Mouse (Mus musculus) stomach, postnatal 0 days (tissue): Measurements from ENCODE around the gene Psmb6. TPM values are rescaled to one million over a fixed set of nuclear protein-coding genes. Genes with fewer than 3 reads are reported as not detected.

Source experiments
- ATAC-seq: fragments of 200-750 bp; cut with Nextera tagmentation; 2 replicates; pipeline ENCODE4 v1.8.0; 2017; ENCODE audit not compliant: low FRiP score, low TSS enrichment
- DNase-seq: peaks from one replicate; pipeline ENCODE4 v3.0.0-alpha.2; 2016; ENCODE audit warnings: low spot score
- H3K27ac ChIP-seq: fragments of 300-500 bp; sonication (generic); replicated peaks from 2 replicates; pipeline ENCODE4 v1.5.1; 2014; ENCODE audit warnings: mild to moderate bottlenecking, control low read depth
- H3K27me3 ChIP-seq: fragments of 300-500 bp; sonication (generic); 2 replicates; pipeline ENCODE4 v1.6.1; 2014; ENCODE audit warnings: low read length; ENCODE audit not compliant: control insufficient read depth, insufficient read depth
- H3K36me3 ChIP-seq: fragments of 300-500 bp; sonication (generic); 2 replicates; pipeline ENCODE4 v1.6.1; 2014; ENCODE audit warnings: low read length, mixed read lengths; ENCODE audit not compliant: control insufficient read depth, insufficient read depth
- H3K4me1 ChIP-seq: fragments of 300-500 bp; sonication (generic); replicated peaks from 2 replicates; pipeline ENCODE4 v1.6.1; 2014; ENCODE audit warnings: antibody characterized with exemption; ENCODE audit not compliant: control insufficient read depth, insufficient read depth
- H3K4me2 ChIP-seq: fragments of 300-500 bp; sonication (generic); replicated peaks from 2 replicates; pipeline ENCODE4 v1.6.1; 2014; ENCODE audit warnings: low read depth, mild to moderate bottlenecking, control low read depth, moderate library complexity
- H3K4me3 ChIP-seq: fragments of 300-500 bp; sonication (generic); 2 replicates; pipeline ENCODE4 v1.5.1; 2014; ENCODE audit warnings: low read depth, low read length, control low read depth
- H3K9ac ChIP-seq: fragments of 300-500 bp; sonication (generic); 2 replicates; pipeline ENCODE4 v1.6.1; 2014; ENCODE audit warnings: mild to moderate bottlenecking, low read length, control low read depth, mixed read lengths
- H3K9me3 ChIP-seq: fragments of 300-500 bp; sonication (generic); 2 replicates; pipeline ENCODE4 v1.6.1; 2016; ENCODE audit warnings: low read length; ENCODE audit not compliant: control insufficient read depth
- CTCF ChIP-seq: IDR thresholded peaks from 2 replicates; pipeline ENCODE4 v1.5.1; 2016; ENCODE audit warnings: antibody characterized with exemption, low read depth, mild to moderate bottlenecking, moderate library complexity
- EP300 ChIP-seq: optimal IDR thresholded peaks from 2 replicates; pipeline ENCODE3; 2016; ENCODE audit warnings: antibody characterized with exemption
- WGBS: fragments of 180-500 bp; shearing (Covaris S2); extraction: QIAGEN DNeasy Blood & Tissue Kit; methylation state at CpG from one replicate; pipeline ENCODE4 v1.1.7; 2014; 5-methylcytosine and 5-hydroxymethylcytosine counted together
- polyA plus RNA-seq: library from polyadenylated mRNA; unstranded; fragments of >200 nt; fragmentation: Nextera tagmentation; extraction: Ambion mirVana; gene quantifications from 2 replicates; pipeline ENCODE4 v1.2.1, GENCODE M21; 2015

The Psmb6 gene
- polyA plus RNA-seq, 1 experiment from 2014 or later = 537 TPM

DNA sequence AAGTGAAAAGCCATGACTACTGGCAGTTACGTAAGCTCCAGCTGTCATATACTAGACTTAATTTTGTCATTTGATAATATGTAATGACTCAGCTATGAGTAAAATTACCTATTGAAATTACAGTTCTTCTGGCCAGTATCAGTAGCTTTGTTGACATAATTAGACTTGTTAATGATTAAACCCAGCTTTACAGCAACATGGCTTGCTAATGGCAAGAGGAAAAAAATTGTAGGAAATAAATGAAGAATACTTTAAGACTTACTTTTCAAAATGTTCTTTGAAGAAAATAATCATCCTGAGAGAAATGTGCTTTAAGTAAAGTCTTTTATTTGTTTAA is 24.7 kb upstream of the Psmb6 start:
- ATAC-seq (peak; percentile 60), DNase-seq (no peak)
- TF ChIP-seq CTCF (no peak), EP300 (no peak)
- Histone ChIP-seq H3K9ac (no peak overlapping the region), H3K27ac (no peak overlapping the region), H3K4me2 (no peak overlapping the region), H3K36me3 (no peaks in the 10 kb centered on the region), H3K27me3 (no peaks in the 10 kb centered on the region), H3K4me3 (no peak overlapping the region), H3K4me1 (no peaks in the 10 kb centered on the region), H3K9me3 (no peaks in the 10 kb centered on the region)
- 46% methylated on average over 1 of the region's 1 CpGs for WGBS

- H3K4me1 ChIP-seq = no peaks in the 10 kb centered on the region
- no peak overlapping the region for H3K27ac ChIP-seq
- DNase-seq = no peak
- no peaks in the 10 kb centered on the region for H3K9me3 ChIP-seq
- no peak overlapping the region for H3K4me3 ChIP-seq
- H3K36me3 ChIP-seq = no peaks in the 10 kb centered on the region
- H3K9ac ChIP-seq = no peak overlapping the region
- 35% methylated on average over 3 of the region's 3 CpGs for WGBS
- H3K4me2 ChIP-seq = no peak overlapping the region
- TF ChIP-seq EP300 = no peak
- no peak for TF ChIP-seq CTCF
- H3K27me3 ChIP-seq = no peaks in the 10 kb centered on the region
- ATAC-seq = no peak
Measured at GRCm38 (mm10) chr11:70502018-70502417, 23.1 kb upstream of the Psmb6 start.

DNA sequence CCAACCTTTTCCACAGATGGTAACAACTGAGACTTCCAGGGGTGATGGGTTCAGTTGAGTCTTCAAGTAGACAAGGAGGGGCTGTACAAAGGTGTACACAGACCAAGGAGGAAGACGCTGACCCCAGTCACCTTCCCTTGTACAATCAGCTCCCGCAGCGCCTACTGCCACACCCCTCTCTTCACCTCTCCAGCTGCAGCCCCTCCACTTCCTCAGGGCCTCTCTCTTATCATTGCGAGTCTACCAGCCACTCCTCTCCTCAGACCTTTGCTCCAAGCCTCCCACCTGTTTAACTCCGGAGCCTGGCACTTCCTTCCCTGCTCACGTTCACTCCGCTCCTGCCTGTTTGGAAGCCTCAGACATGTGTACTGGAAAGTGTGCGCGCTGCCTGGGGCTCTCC is 20.2 kb upstream of the Psmb6 start, which contains the start of gene Tm4sf5:
Tm4sf5 (plus strand) TSS at position 275 of the 400 bp plus-strand sequence.
- Histone ChIP-seq H3K4me3 (0 out of 2 replicates have a peak within 1 kb of the TSS, but pooled peaks have one; percentile 8), H3K9ac (0 out of 2 replicates have a peak within 1 kb of the TSS, but pooled peaks have one; percentile 1)
- peak; percentile 88 for ATAC-seq

GRCm38 (mm10) chr11:70506385-70506784 is 18.8 kb upstream of the Psmb6 start:
- 20% methylated on average over 4 of the region's 4 CpGs for WGBS
- H3K27me3 ChIP-seq = no peaks in the 10 kb centered on the region
- no peaks in the 10 kb centered on the region for H3K4me1 ChIP-seq
- H3K4me2 ChIP-seq = peak overlapping the region; percentile 15; the same call in 1 of the 2 replicates
- H3K9ac ChIP-seq = no peak overlapping the region
- H3K9me3 ChIP-seq = no peaks in the 10 kb centered on the region
- H3K27ac ChIP-seq = no peak overlapping the region
- peak; percentile 31; the same call in 1 of the 2 replicates for ATAC-seq
- peak; percentile 83 for DNase-seq
- H3K36me3 ChIP-seq = no peaks in the 10 kb centered on the region
- TF ChIP-seq EP300 (no peak), CTCF (peak; percentile 84)
- H3K4me3 ChIP-seq = no peak overlapping the region

More for the DNA sequence above, 20.2 kb upstream of the Psmb6 start, which contains the start of gene Tm4sf5:
- Histone ChIP-seq H3K4me1 (no peaks in the 10 kb centered on the region), H3K36me3 (no peaks in the 10 kb centered on the region), H3K9me3 (no peaks in the 10 kb centered on the region), H3K27me3 (no peaks in the 10 kb centered on the region), H3K27ac (peak within 1 kb of the TSS; percentile 71), H3K4me2 (peak within 1 kb of the TSS; percentile 39)
- TF ChIP-seq CTCF (no peak), EP300 (no peak)
- WGBS = 37% methylated on average over 9 of the region's 9 CpGs
- peak; percentile 81 for DNase-seq

- Histone ChIP-seq H3K9me3 (no peaks in the 10 kb centered on the region), H3K9ac (no peak overlapping the region), H3K36me3 (no peaks in the 10 kb centered on the region), H3K4me2 (no peak overlapping the region), H3K27ac (no peak overlapping the region), H3K27me3 (no peaks in the 10 kb centered on the region), H3K4me3 (no peak overlapping the region), H3K4me1 (no peaks in the 10 kb centered on the region)
- TF ChIP-seq EP300 = no peak
- no peak for TF ChIP-seq CTCF
- no peak for ATAC-seq
- no peak for DNase-seq
- WGBS = 72% methylated on average over 7 of the region's 7 CpGs
Measured at GRCm38 (mm10) chr11:70506962-70507515, 18.1 kb upstream of the Psmb6 start.

GRCm38 (mm10) chr11:70509753-70510564 is 15.2 kb upstream of the Psmb6 start:
- 12% methylated on average over 19 of the region's 19 CpGs for WGBS
- no peaks in the 10 kb centered on the region for H3K27me3 ChIP-seq
- H3K27ac ChIP-seq = no peak overlapping the region
- H3K9me3 ChIP-seq = no peaks in the 10 kb centered on the region
- H3K4me2 ChIP-seq = no peak overlapping the region
- peak; percentile 65 for DNase-seq
- TF ChIP-seq CTCF = peak; percentile 81
- no peak for TF ChIP-seq EP300
- no peak overlapping the region for H3K9ac ChIP-seq
- ATAC-seq = peak; percentile 48; the same call in 1 of the 2 replicates
- H3K4me1 ChIP-seq = no peaks in the 10 kb centered on the region
- no peaks in the 10 kb centered on the region for H3K36me3 ChIP-seq
- no peak overlapping the region for H3K4me3 ChIP-seq
